Mouse (Mus musculus): Measurements from ENCODE around the gene Eepd1. TPM values are rescaled to one million over a fixed set of nuclear protein-coding genes. Genes with fewer than 3 reads are reported as not detected.

Gene Eepd1
- polyA plus RNA-seq, 1 experiment from 2014 or later = 13.0 TPM

- Histone ChIP-seq H3K9me3 (no peaks in the 10 kb centered on the region), H3K4me3 (no peak overlapping the region), H3K27me3 (replicated peaks) (no peaks in the 10 kb centered on the region), H3K9ac (no peak overlapping the region), H3K36me3 (no peaks in the 10 kb centered on the region), H3K4me1 (peaks cover 8% of the 10 kb centered on the region), H3K4me2 (replicated peaks) (no peak overlapping the region), H3K27ac (no peak overlapping the region)
- no peak for ATAC-seq (ENCODE audit: low FRiP score, low read depth)
- 62% methylated on average over 6 of the region's 6 CpGs for WGBS
Observed at GRCm38 (mm10) chr9:25519193-25519592, 37.8 kb downstream of the Eepd1 start.

GRCm38 (mm10) chr9:25520826-25521225, 39.5 kb downstream of the Eepd1 start:
- Histone ChIP-seq H3K27me3 (replicated peaks) (no peaks in the 10 kb centered on the region), H3K9me3 (no peaks in the 10 kb centered on the region), H3K27ac (no peak overlapping the region), H3K4me2 (replicated peaks) (no peak overlapping the region), H3K4me1 (peaks cover 8% of the 10 kb centered on the region), H3K36me3 (no peaks in the 10 kb centered on the region), H3K4me3 (no peak overlapping the region), H3K9ac (no peak overlapping the region)
- 87% methylated on average over 7 of the region's 7 CpGs for WGBS
- ATAC-seq (ENCODE audit: low FRiP score, low read depth) = no peak

GRCm38 (mm10) chr9:25521825-25522224, 40.5 kb downstream of the Eepd1 start:
- H3K27ac ChIP-seq = no peak overlapping the region
- ATAC-seq (ENCODE audit: low FRiP score, low read depth) = no peak
- H3K4me2 ChIP-seq (replicated peaks) = no peak overlapping the region
- no peaks in the 10 kb centered on the region for H3K36me3 ChIP-seq
- 93% methylated on average over 2 of the region's 2 CpGs for WGBS
- H3K27me3 ChIP-seq (replicated peaks) = no peaks in the 10 kb centered on the region
- no peak overlapping the region for H3K9ac ChIP-seq
- no peak overlapping the region for H3K4me3 ChIP-seq
- no peaks in the 10 kb centered on the region for H3K9me3 ChIP-seq
- H3K4me1 ChIP-seq = peaks cover 8% of the 10 kb centered on the region

- WGBS = 55% methylated on average over 1 of the region's 1 CpGs
- Histone ChIP-seq H3K27me3 (replicated peaks) (no peaks in the 10 kb centered on the region), H3K36me3 (no peaks in the 10 kb centered on the region), H3K4me2 (replicated peaks) (no peak overlapping the region), H3K9me3 (no peaks in the 10 kb centered on the region), H3K27ac (no peak overlapping the region), H3K9ac (no peak overlapping the region), H3K4me3 (no peak overlapping the region), H3K4me1 (no peaks in the 10 kb centered on the region)
- ATAC-seq (ENCODE audit: low FRiP score, low read depth) = no peak
Observed at GRCm38 (mm10) chr9:25526516-25526915, 45.2 kb downstream of the Eepd1 start.

GRCm38 (mm10) chr9:25526927-25527337, 45.6 kb downstream of the Eepd1 start:
- no peaks in the 10 kb centered on the region for H3K4me1 ChIP-seq
- no peaks in the 10 kb centered on the region for H3K27me3 ChIP-seq (replicated peaks)
- H3K36me3 ChIP-seq = no peaks in the 10 kb centered on the region
- no peak overlapping the region for H3K4me2 ChIP-seq (replicated peaks)
- H3K9me3 ChIP-seq = no peaks in the 10 kb centered on the region
- H3K4me3 ChIP-seq = no peak overlapping the region
- ATAC-seq (ENCODE audit: low FRiP score, low read depth) = no peak
- H3K27ac ChIP-seq = no peak overlapping the region
- H3K9ac ChIP-seq = no peak overlapping the region

GRCm38 (mm10) chr9:25527359-25528038, 46.2 kb downstream of the Eepd1 start:
- H3K27ac ChIP-seq = no peak overlapping the region
- H3K4me3 ChIP-seq = no peak overlapping the region
- H3K4me2 ChIP-seq (replicated peaks) = no peak overlapping the region
- H3K9me3 ChIP-seq = no peaks in the 10 kb centered on the region
- no peaks in the 10 kb centered on the region for H3K4me1 ChIP-seq
- WGBS = 75% methylated on average over 7 of the region's 7 CpGs
- ATAC-seq (ENCODE audit: low FRiP score, low read depth) = no peak
- no peaks in the 10 kb centered on the region for H3K36me3 ChIP-seq
- no peaks in the 10 kb centered on the region for H3K27me3 ChIP-seq (replicated peaks)
- no peak overlapping the region for H3K9ac ChIP-seq

- H3K36me3 ChIP-seq = no peaks in the 10 kb centered on the region
- no peak overlapping the region for H3K4me3 ChIP-seq
- 88% methylated on average over 1 of the region's 1 CpGs for WGBS
- no peak overlapping the region for H3K9ac ChIP-seq
- no peaks in the 10 kb centered on the region for H3K9me3 ChIP-seq
- no peak for ATAC-seq (ENCODE audit: low FRiP score, low read depth)
- H3K4me1 ChIP-seq = no peaks in the 10 kb centered on the region
- no peak overlapping the region for H3K27ac ChIP-seq
- H3K27me3 ChIP-seq (replicated peaks) = no peaks in the 10 kb centered on the region
- H3K4me2 ChIP-seq (replicated peaks) = no peak overlapping the region
Observed at GRCm38 (mm10) chr9:25531627-25532026, 50.3 kb downstream of the Eepd1 start.

- H3K27ac ChIP-seq = no peak overlapping the region
- no peak for ATAC-seq (ENCODE audit: low FRiP score, low read depth)
- WGBS = 64% methylated on average over 3 of the region's 3 CpGs
Observed at GRCm38 (mm10) chr9:25532105-25532504, 50.8 kb downstream of the Eepd1 start.

GRCm38 (mm10) chr9:25535487-25535886, 54.1 kb downstream of the Eepd1 start:
- no peak for ATAC-seq (ENCODE audit: low FRiP score, low read depth)
- Histone ChIP-seq H3K27ac (no peak overlapping the region), H3K4me1 (no peaks in the 10 kb centered on the region), H3K9ac (no peak overlapping the region), H3K4me3 (no peak overlapping the region), H3K4me2 (replicated peaks) (no peak overlapping the region), H3K9me3 (no peaks in the 10 kb centered on the region), H3K36me3 (no peaks in the 10 kb centered on the region), H3K27me3 (replicated peaks) (no peaks in the 10 kb centered on the region)
- WGBS = 84% methylated on average over 3 of the region's 3 CpGs

More at GRCm38 (mm10) chr9:25532105-25532504, 50.8 kb downstream of the Eepd1 start:
- Histone ChIP-seq H3K27me3 (replicated peaks) (no peaks in the 10 kb centered on the region), H3K9me3 (no peaks in the 10 kb centered on the region), H3K9ac (no peak overlapping the region), H3K4me2 (replicated peaks) (no peak overlapping the region), H3K36me3 (no peaks in the 10 kb centered on the region), H3K4me3 (no peak overlapping the region), H3K4me1 (no peaks in the 10 kb centered on the region)

- no peaks in the 10 kb centered on the region for H3K9me3 ChIP-seq
- H3K27ac ChIP-seq = no peak overlapping the region
- no peaks in the 10 kb centered on the region for H3K4me1 ChIP-seq
- no peak overlapping the region for H3K4me2 ChIP-seq (replicated peaks)
- H3K4me3 ChIP-seq = no peak overlapping the region
- no peak for ATAC-seq (ENCODE audit: low FRiP score, low read depth)
- no peaks in the 10 kb centered on the region for H3K27me3 ChIP-seq (replicated peaks)
- no peaks in the 10 kb centered on the region for H3K36me3 ChIP-seq
- 97% methylated on average over 2 of the region's 2 CpGs for WGBS
- H3K9ac ChIP-seq = no peak overlapping the region
Observed at GRCm38 (mm10) chr9:25539461-25539860, 58.1 kb downstream of the Eepd1 start.

- no peaks in the 10 kb centered on the region for H3K36me3 ChIP-seq
- WGBS = 80% methylated on average over 4 of the region's 4 CpGs
- H3K4me3 ChIP-seq = no peak overlapping the region
- H3K9ac ChIP-seq = no peak overlapping the region
- no peaks in the 10 kb centered on the region for H3K9me3 ChIP-seq
- H3K27me3 ChIP-seq (replicated peaks) = no peaks in the 10 kb centered on the region
- no peak overlapping the region for H3K4me2 ChIP-seq (replicated peaks)
- no peak overlapping the region for H3K27ac ChIP-seq
- ATAC-seq (ENCODE audit: low FRiP score, low read depth) = no peak
- H3K4me1 ChIP-seq = no peaks in the 10 kb centered on the region
Observed at GRCm38 (mm10) chr9:25541355-25541754, 60.0 kb downstream of the Eepd1 start.

GRCm38 (mm10) chr9:25545212-25545611, 63.9 kb downstream of the Eepd1 start:
- 77% methylated on average over 2 of the region's 2 CpGs for WGBS
- Histone ChIP-seq H3K9ac (no peak overlapping the region), H3K4me2 (replicated peaks) (no peak overlapping the region), H3K27ac (no peak overlapping the region), H3K4me1 (no peaks in the 10 kb centered on the region), H3K27me3 (replicated peaks) (no peaks in the 10 kb centered on the region), H3K36me3 (no peaks in the 10 kb centered on the region), H3K9me3 (no peaks in the 10 kb centered on the region), H3K4me3 (no peak overlapping the region)
- no peak for ATAC-seq (ENCODE audit: low FRiP score, low read depth)
